In the genomic region with DNA sequence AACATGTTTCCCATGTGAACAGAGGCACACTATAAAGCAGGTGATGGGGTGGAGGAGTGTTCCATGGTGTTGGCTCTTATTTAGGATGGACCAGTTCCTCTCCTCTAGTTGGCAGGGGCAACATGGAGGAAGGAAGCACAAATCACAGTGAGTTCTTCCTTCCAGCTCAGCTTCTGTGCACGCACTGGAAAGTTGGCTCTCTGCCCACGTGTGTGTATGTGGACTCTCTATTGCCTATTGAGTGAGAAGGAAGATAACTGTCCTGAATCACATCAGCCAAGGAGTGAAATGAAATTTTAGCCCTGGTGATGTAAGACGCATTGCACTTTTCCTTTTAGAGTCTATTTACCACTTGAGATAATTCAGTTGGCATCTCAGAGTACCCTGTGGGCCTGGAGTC, we compare ENCODE assay signal across 27 mouse cellular contexts.
A peak's percentile ranks its signal among the peaks of the same experiment; 100 is the strongest.
DNase-seq lines count a peak whose midpoint lies in the region; ATAC-seq and TF ChIP-seq lines count a peak whose summit lies in the region.
"Had no signal": no experiment of that assay in that cellular context is flagged by ENCODE, and none has a peak within 500 bp of the region (broad histone marks: within the 10 kb centered on the region; RNA-seq: fewer than 3 reads in every experiment).

No protein-coding gene starts in this region.

- intact Hi-C loops in heart, postnatal 14 days (cut with DNase I): no loop called here

- no peak for TF ChIP-seq CTCF in lung, embryonic 14.5 days (IDR thresholded peaks at IDR 0.05; ENCODE audit: low read depth)

- peak; percentile 10 for DNase-seq in adrenal gland, postnatal 14 days
- no peak for DNase-seq in adrenal gland, adult 8-10 months
- no peak for DNase-seq in heart, postnatal 14 days
- peak; percentile 48 for DNase-seq in kidney, postnatal 10 days
- DNase-seq in kidney, adult 8-10 months: no peak
- DNase-seq in lung, embryonic 14.5 days: peak; percentile 77
- DNase-seq in lung, postnatal 14 days: no peak
- DNase-seq: cerebellum, adult 9-10 months; gastrocnemius, adult 2 months; gastrocnemius, postnatal 36 days; liver, postnatal 0 days; right cerebral cortex, adult 18-20 months; spleen, adult 18-20 months; thymus, postnatal 14 days had no signal

- WGBS in heart, embryonic 12.5 days: 32% methylated on average over 3 of the region's 3 CpGs
- 36% methylated on average over 3 of the region's 3 CpGs for WGBS in lung, embryonic 14.5 days

- no peak overlapping the region for H3K4me2 ChIP-seq in heart, embryonic 12.5 days
- no peak overlapping the region for H3K4me2 ChIP-seq in lung, embryonic 14.5 days
- H3K4me2 ChIP-seq: hindbrain, embryonic 12.5 days; liver, embryonic 12.5 days; midbrain, embryonic 15.5 days; neural tube, embryonic 15.5 days had no signal

- no peaks in the 10 kb centered on the region for H3K9me3 ChIP-seq in heart, embryonic 12.5 days (replicated peaks)
- no peaks in the 10 kb centered on the region for H3K9me3 ChIP-seq in lung, embryonic 14.5 days (ENCODE audit: low read depth, low read length)
- H3K9me3 ChIP-seq: hindbrain, embryonic 12.5 days; liver, embryonic 12.5 days; midbrain, embryonic 10.5 days; midbrain, embryonic 15.5 days; neural tube, embryonic 15.5 days had no signal

- no peak overlapping the region for H3K4me3 ChIP-seq in heart, embryonic 12.5 days
- no peak overlapping the region for H3K4me3 ChIP-seq in lung, embryonic 14.5 days (ENCODE audit: low read depth, low read length)
- H3K4me3 ChIP-seq: erythroblast, embryonic 14.5 days; gastrocnemius, adult 2 months; hindbrain, embryonic 12.5 days; layer of hippocampus, adult 2 months; left cerebral cortex, adult 2 months; liver, embryonic 12.5 days; midbrain, embryonic 10.5 days; midbrain, embryonic 15.5 days; neural tube, embryonic 15.5 days had no signal

- H3K9ac ChIP-seq in heart, embryonic 12.5 days: no peak overlapping the region
- no peak overlapping the region for H3K9ac ChIP-seq in lung, embryonic 14.5 days
- H3K9ac ChIP-seq: hindbrain, embryonic 12.5 days; liver, embryonic 12.5 days; liver, postnatal 0 days; midbrain, embryonic 15.5 days; neural tube, embryonic 15.5 days had no signal

- H3K36me3 ChIP-seq in heart, embryonic 12.5 days: no peaks in the 10 kb centered on the region
- H3K36me3 ChIP-seq in lung, embryonic 14.5 days (ENCODE audit: insufficient read depth): no peaks in the 10 kb centered on the region
- H3K36me3 ChIP-seq: G1E; hindbrain, embryonic 12.5 days; liver, embryonic 12.5 days; midbrain, embryonic 10.5 days; midbrain, embryonic 15.5 days; neural tube, embryonic 15.5 days had no signal

- H3K27ac ChIP-seq in heart, embryonic 12.5 days (ENCODE audit: poor library complexity, severe bottlenecking): no peak overlapping the region
- no peak overlapping the region for H3K27ac ChIP-seq in lung, embryonic 14.5 days (ENCODE audit: low read depth)
- H3K27ac ChIP-seq: gastrocnemius, adult 2 months; hindbrain, embryonic 12.5 days; kidney, postnatal 0 days; layer of hippocampus, adult 2 months; left cerebral cortex, adult 2 months; liver, embryonic 12.5 days; midbrain, embryonic 10.5 days; midbrain, embryonic 15.5 days; neural tube, embryonic 15.5 days had no signal

- H3K27me3 ChIP-seq in heart, embryonic 12.5 days (replicated peaks): no peaks in the 10 kb centered on the region
- H3K27me3 ChIP-seq in lung, embryonic 14.5 days (ENCODE audit: insufficient read depth, low read length): no peaks in the 10 kb centered on the region; the same call in 1 of the 2 replicates
- H3K27me3 ChIP-seq: hindbrain, embryonic 12.5 days; liver, embryonic 12.5 days; midbrain, embryonic 15.5 days; neural tube, embryonic 15.5 days had no signal

- no peaks in the 10 kb centered on the region; the same call in 1 of the 2 replicates for H3K4me1 ChIP-seq in heart, embryonic 12.5 days (replicated peaks)
- H3K4me1 ChIP-seq in lung, embryonic 14.5 days (ENCODE audit: insufficient read depth): no peaks in the 10 kb centered on the region
- H3K4me1 ChIP-seq: liver, embryonic 12.5 days had no signal

- 0 out of 2 replicates have a peak, but pooled peaks have one; percentile 59 for ATAC-seq in heart, embryonic 12.5 days (ENCODE audit: insufficient number of reproducible peaks, low FRiP score)
- no peak for ATAC-seq in lung, embryonic 14.5 days (ENCODE audit: insufficient read depth)
- ATAC-seq: forebrain, embryonic 16.5 days; intestine, postnatal 0 days; liver, embryonic 12.5 days; liver, postnatal 0 days; midbrain, embryonic 15.5 days had no signal

Comparison
In these comparisons a context has a peak if more than half of its experiments do, and no peak if none do; other contexts are left out.
1. DNase-seq: peak in adrenal gland, postnatal 14 days (single experiment), kidney, postnatal 10 days (single experiment) and lung, embryonic 14.5 days (single experiment); none in adrenal gland, adult 8-10 months (single experiment), heart, postnatal 14 days (0 of 2), kidney, adult 8-10 months (0 of 2) and lung, postnatal 14 days (single experiment).